Mouse (Mus musculus) ES-E14 (cell line): ENCODE data around the gene Gm20695. TPM values are rescaled to one million over a fixed set of nuclear protein-coding genes. Genes with fewer than 3 reads are reported as not detected.

Experiments
- DNase-seq: peaks from one replicate; pipeline ENCODE4 v3.0.0-alpha.2; 2013; ENCODE audit warnings: low read depth, low spot score
- H3K27ac ChIP-seq: 2 replicates; pipeline ENCODE4 v1.5.1; 2012; ENCODE audit warnings: low read depth, mild to moderate bottlenecking, low read length, moderate library complexity, mixed read lengths; ENCODE audit not compliant: poor library complexity, insufficient read depth, severe bottlenecking
- H3K36me3 ChIP-seq: 2 replicates; pipeline ENCODE4 v1.6.1; 2012; ENCODE audit warnings: mild to moderate bottlenecking, low read length, moderate library complexity, mixed read lengths; ENCODE audit not compliant: control insufficient read depth, poor library complexity, insufficient read depth, severe bottlenecking
- H3K4me1 ChIP-seq, 2 experiments: fragments of 150-350 bp in 1 of 2; sonication (generic) in 1 of 2; 2 replicates each; pipeline ENCODE4 v1.6.1; 2012; ENCODE audit warnings: low read length in 2 of 2, mild to moderate bottlenecking in 1 of 2, mixed read lengths in 1 of 2; ENCODE audit not compliant: control insufficient read depth in 2 of 2, insufficient read depth in 2 of 2, poor library complexity in 1 of 2
- H3K4me3 ChIP-seq, 2 experiments: fragments of 150-350 bp in 1 of 2; sonication (generic) in 1 of 2; 2 replicates each; pipeline ENCODE4 v1.5.1; 2012; ENCODE audit warnings: low read length in 2 of 2, low read depth in 1 of 2, mild to moderate bottlenecking in 1 of 2, mixed read lengths in 1 of 2; ENCODE audit not compliant: insufficient read depth in 1 of 2, poor library complexity in 1 of 2, severe bottlenecking in 1 of 2
- H3K9ac ChIP-seq: 2 replicates; pipeline ENCODE4 v1.6.1; 2012; ENCODE audit warnings: low read depth, mild to moderate bottlenecking, low read length, mixed read lengths; ENCODE audit not compliant: poor library complexity, insufficient read depth, severe bottlenecking
- H3K9me3 ChIP-seq: fragments of 150-350 bp; sonication (generic); 2 replicates; pipeline ENCODE4 v1.6.1; 2012; ENCODE audit warnings: low read depth, mild to moderate bottlenecking, low read length; ENCODE audit not compliant: control insufficient read depth, insufficient read depth
- CHD2 ChIP-seq: IDR thresholded peaks from 2 replicates; pipeline ENCODE4 v1.6.1; 2014; ENCODE audit warnings: mild to moderate bottlenecking, low read depth, low read length, inconsistent platforms
- HCFC1 ChIP-seq: IDR thresholded peaks from 2 replicates; pipeline ENCODE4 v1.6.1; 2012; ENCODE audit warnings: low read length, inconsistent platforms, borderline replicate concordance; ENCODE audit not compliant: insufficient read depth
- MAFK ChIP-seq: IDR thresholded peaks from 2 replicates; pipeline ENCODE4 v1.6.1; 2014; ENCODE audit warnings: mild to moderate bottlenecking, low read depth, low read length, inconsistent platforms; ENCODE audit not compliant: insufficient read depth
- ZC3H11A ChIP-seq: IDR thresholded peaks from 2 replicates; pipeline ENCODE4 v1.6.1; 2012; ENCODE audit warnings: low read depth, mild to moderate bottlenecking, inconsistent platforms, low read length, borderline replicate concordance
- ZNF384 ChIP-seq: IDR thresholded peaks from 2 replicates; pipeline ENCODE4 v1.6.1; 2012; ENCODE audit warnings: low read depth, low read length, inconsistent platforms
- in situ Hi-C, 2 experiments: fragments of 600-800 bp; cut with MboI; formaldehyde crosslinking; loops; one replicate each; pipeline ENCODE4 v1.15.1; 2025; ENCODE audit warnings: low sequenced_read_pairs in 2 of 2, inconsistent platforms in 1 of 2; ENCODE audit not compliant: unreplicated experiment in 2 of 2
- total RNA-seq: library from RNA; depleted of rRNA; stranded (reverse); fragments of 300-350 nt; gene quantifications from 2 replicates; pipeline ENCODE4 v1.2.3, GENCODE M21; 2012

Gene Gm20695
- total RNA-seq, 1 experiment, result not detected

- Histone ChIP-seq H3K36me3 (peaks cover 8% of the 10 kb centered on the region; the same call in 1 of the 2 replicates), H3K9ac (no peak overlapping the region), H3K4me1 (peaks cover 1 to 2% of the 10 kb centered on the region in 2 experiments; a peak in 1 of 4 replicates), H3K4me3 (no peak overlapping the region), H3K9me3 (no peaks in the 10 kb centered on the region), H3K27ac (no peak overlapping the region)
- no peak for TF ChIP-seq ZC3H11A
- no peak for TF ChIP-seq MAFK
- TF ChIP-seq CHD2, result no peak
- TF ChIP-seq HCFC1, result no peak
- no peak for TF ChIP-seq ZNF384
- DNase-seq, result no peak
- in situ Hi-C loops, result no loop called here
These were observed 49.6 kb downstream of the Gm20695 start for GRCm38 (mm10) chr16:3934091-3934490.

- Histone ChIP-seq H3K4me3 (no peak overlapping the region), H3K36me3 (peaks cover 8% of the 10 kb centered on the region; the same call in 1 of the 2 replicates), H3K9ac (no peak overlapping the region), H3K4me1 (peaks cover 0 to 2% of the 10 kb centered on the region in 2 experiments; a peak in 1 of 4 replicates), H3K9me3 (no peaks in the 10 kb centered on the region), H3K27ac (no peak overlapping the region)
- no peak for TF ChIP-seq CHD2
- TF ChIP-seq HCFC1, result no peak
- no peak for TF ChIP-seq ZNF384
- TF ChIP-seq MAFK, result no peak
- no peak for TF ChIP-seq ZC3H11A
- in situ Hi-C loops, result no loop called here
- DNase-seq, result no peak
These were observed 50.3 kb downstream of the Gm20695 start for GRCm38 (mm10) chr16:3934701-3935100.

GRCm38 (mm10) chr16:3951141-3951540 lies 66.7 kb downstream of the Gm20695 start:
- Histone ChIP-seq H3K4me3 (no peak overlapping the region), H3K27ac (no peak overlapping the region), H3K9ac (no peak overlapping the region), H3K9me3 (no peaks in the 10 kb centered on the region), H3K4me1 (no peaks in the 10 kb centered on the region), H3K36me3 (no peaks in the 10 kb centered on the region)
- TF ChIP-seq MAFK (no peak), ZC3H11A (no peak), CHD2 (no peak), HCFC1 (no peak), ZNF384 (no peak)
- DNase-seq, result no peak
- in situ Hi-C loops, result no loop called here

DNA sequence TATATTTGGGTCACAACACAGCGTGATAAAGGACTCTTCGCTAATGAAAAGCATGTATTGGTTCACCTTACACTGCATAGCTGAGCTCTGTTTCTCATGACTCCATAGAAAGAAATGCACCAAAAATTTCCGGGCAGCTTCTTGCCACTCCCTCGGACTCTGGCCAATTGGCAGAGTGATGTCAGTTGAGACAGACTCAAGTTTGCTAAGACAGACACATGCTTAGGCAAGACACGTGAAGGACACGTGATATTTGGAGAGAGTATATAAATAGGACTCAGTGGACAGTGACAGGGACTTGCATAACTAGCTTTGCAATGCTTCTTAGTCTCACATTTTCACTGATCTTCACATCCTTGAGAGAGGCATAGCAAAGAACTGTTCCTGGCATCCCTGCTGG lies 71.9 kb downstream of the Gm20695 start:
- in situ Hi-C loops, result no loop called here
- no peak for DNase-seq

GRCm38 (mm10) chr16:3959261-3959660 lies 74.8 kb downstream of the Gm20695 start:
- H3K4me3 ChIP-seq, result no peak overlapping the region
- H3K9me3 ChIP-seq, result no peaks in the 10 kb centered on the region
- H3K36me3 ChIP-seq, result no peaks in the 10 kb centered on the region
- in situ Hi-C loops, result no loop called here
- H3K9ac ChIP-seq, result no peak overlapping the region
- no peak for TF ChIP-seq ZC3H11A
- no peak for TF ChIP-seq HCFC1
- no peaks in the 10 kb centered on the region for H3K4me1 ChIP-seq
- no peak overlapping the region for H3K27ac ChIP-seq
- DNase-seq, result no peak

More for the DNA sequence above, 71.9 kb downstream of the Gm20695 start:
- Histone ChIP-seq H3K27ac (no peak overlapping the region), H3K4me1 (no peaks in the 10 kb centered on the region), H3K36me3 (no peaks in the 10 kb centered on the region), H3K9ac (no peak overlapping the region), H3K4me3 (no peak overlapping the region), H3K9me3 (no peaks in the 10 kb centered on the region)
- no peak for TF ChIP-seq CHD2
- TF ChIP-seq ZC3H11A, result no peak
- no peak for TF ChIP-seq ZNF384
- TF ChIP-seq HCFC1, result no peak
- TF ChIP-seq MAFK, result no peak
